In genomic region chr6:15543516-15544080, GRCm38 (mm10) we compare ENCODE assay signal across 12 mouse cellular contexts.
DNase-seq lines count a peak whose midpoint lies in the region; ATAC-seq and TF ChIP-seq lines count a peak whose summit lies in the region.
"Had no signal": no experiment of that assay in that cellular context is flagged by ENCODE, and none has a peak within 500 bp of the region (broad histone marks: within the 10 kb centered on the region; RNA-seq: fewer than 3 reads in every experiment).

No protein-coding gene starts in this region.

- CTCF ChIA-PET in Patski (lab: Charles Lee), result interaction anchor here (0.7 kb wide), 1 partner anchor 1451 kb away, joined by 3 read pairs; no protein-coding TSS in a partner anchor

- TF ChIP-seq CTCF in Patski (IDR thresholded peaks at IDR 0.05), result no peak

- H3K27me3 ChIP-seq in Patski, result peaks cover 4% of the 10 kb centered on the region
- H3K27me3 ChIP-seq: CH12.LX; liver, embryonic 13.5 days had no signal

- peak; percentile 25 for DNase-seq in kidney, postnatal 10 days
- DNase-seq in kidney, adult 18-20 months, result no peak
- DNase-seq in 3T3-L1 (ENCODE audit: low read depth, low spot score) (peak; percentile 81), Patski (ENCODE audit: low read depth, low spot score) (no peak)
- DNase-seq in lung, postnatal 14 days, result peak; percentile 6
- DNase-seq in heart, adult 8-10 months (ENCODE audit: low spot score), result no peak
- no peak for DNase-seq in layer of hippocampus, postnatal 14 days (ENCODE audit: low spot score in 2 of 2)
- DNase-seq: cerebellum, adult 8-10 months; liver, embryonic 13.5 days; retina, postnatal 1 day; spleen, adult 18-20 months had no signal

- peak; percentile 35 for ATAC-seq in Patski

- in situ Hi-C loops in Patski (cut with MboI; ENCODE audit: low pct_unique_long_range_greater_than_20kb), result no loop called here

- POLR2A ChIA-PET in Patski (lab: Charles Lee), result no interaction called here

Comparison
In these comparisons a context has a peak if more than half of its experiments do, and no peak if none do; other contexts are left out.
1. DNase-seq: peak in kidney, postnatal 10 days (single experiment), 3T3-L1 (single experiment) and lung, postnatal 14 days (single experiment); none in kidney, adult 18-20 months (single experiment), Patski (single experiment), heart, adult 8-10 months (single experiment) and layer of hippocampus, postnatal 14 days (0 of 2).